Mouse (Mus musculus): ENCODE data around the gene Srrm1. TPM values are rescaled to one million over a fixed set of nuclear protein-coding genes. Genes with fewer than 3 reads are reported as not detected.
A peak's percentile ranks its signal among the peaks of the same experiment; 100 is the strongest.

Gene Srrm1
- total and polyA plus RNA-seq, 3 experiments: 26.9 to 285 (median 138) TPM

- TF ChIP-seq ZKSCAN1 (IDR thresholded peaks at IDR 0.05; ENCODE audit: low read depth, low read length): no peak
- no peak for TF ChIP-seq CTCF (IDR thresholded peaks at IDR 0.05 in 2 of 3, conservative IDR thresholded peaks at IDR 0.05 in 1 of 3; ENCODE audit: control insufficient read depth in 1 of 3, insufficient read depth in 1 of 3, low read depth in 2 of 3, low read length in 3 of 3, poor library complexity in 1 of 3, severe bottlenecking in 1 of 3)
- TF ChIP-seq MEF2A (IDR thresholded peaks at IDR 0.05; ENCODE audit: extremely low read depth, insufficient replicate concordance, low read depth, low read length, poor library complexity, severe bottlenecking): no peak
- no peak for TF ChIP-seq ZMIZ1 (IDR thresholded peaks at IDR 0.05; ENCODE audit: low read depth, low read length)
- TF ChIP-seq MAFK (IDR thresholded peaks at IDR 0.05; ENCODE audit: borderline replicate concordance, low read depth, low read length): no peak
- TF ChIP-seq USF1 (IDR thresholded peaks at IDR 0.05; ENCODE audit: low read depth, low read length): peak; percentile 20; the same call in 1 of the 2 replicates
- TF ChIP-seq KAT2A (conservative IDR thresholded peaks at IDR 0.05; ENCODE audit: low read depth, low read length): no peak
- TF ChIP-seq GATA1 (IDR thresholded peaks at IDR 0.05; ENCODE audit: low read depth, low read length): peak; percentile 84
- no peak for TF ChIP-seq E2F4 (IDR thresholded peaks at IDR 0.05; ENCODE audit: borderline replicate concordance, low read depth, low read length)
- no peak for TF ChIP-seq CHD1 (IDR thresholded peaks at IDR 0.05; ENCODE audit: low read depth, low read length)
- peak; percentile 49 for TF ChIP-seq TAL1 (IDR thresholded peaks at IDR 0.05; ENCODE audit: low read length)
- TF ChIP-seq ZC3H11A (IDR thresholded peaks at IDR 0.05; ENCODE audit: low read depth, low read length): no peak
- no peak; the same call in 1 of the 2 replicates for TF ChIP-seq MYC (IDR thresholded peaks at IDR 0.05; ENCODE audit: low read depth, low read length)
- no peak for TF ChIP-seq GABPA (IDR thresholded peaks at IDR 0.05; ENCODE audit: low read depth, low read length)
- TF ChIP-seq EP300 (IDR thresholded peaks at IDR 0.05; ENCODE audit: low read depth in 1 of 2, low read length in 2 of 2): peak; percentile 40 to 77; a peak in 3 of 4 replicates
- no peak for TF ChIP-seq ZNF384 (IDR thresholded peaks at IDR 0.05; ENCODE audit: low read depth, low read length)
- TF ChIP-seq HCFC1 (IDR thresholded peaks at IDR 0.05; ENCODE audit: low read depth, low read length): peak; percentile 24; the same call in 1 of the 2 replicates
- peak; percentile 24; the same call in 1 of the 2 replicates for TF ChIP-seq RCOR1 (IDR thresholded peaks at IDR 0.05; ENCODE audit: low read depth, low read length)
- peak; percentile 76 for TF ChIP-seq ETS1 (IDR thresholded peaks at IDR 0.05; ENCODE audit: low read depth, low read length)
- no peak for TF ChIP-seq USF2 (IDR thresholded peaks at IDR 0.05; ENCODE audit: borderline replicate concordance in 1 of 2, insufficient read depth in 1 of 2, low read depth in 1 of 2, low read length in 2 of 2)
Observed at GRCm38 (mm10) chr4:135314419-135314832, 38.7 kb downstream of the Srrm1 start (continued).

GRCm38 (mm10) chr4:135313761-135314241 is 39.3 kb downstream of the Srrm1 start:
- Histone ChIP-seq H3K9ac (ENCODE audit: control insufficient read depth, low read depth, low read length, poor library complexity, severe bottlenecking) (peak overlapping the region; percentile 71), H3K4me3 (ENCODE audit: control insufficient read depth in 1 of 2, insufficient read depth in 1 of 2, low read depth in 2 of 2, low read length in 2 of 2) (peak overlapping the region; percentile 53 to 73), H3K4me1 (ENCODE audit: control insufficient read depth in 1 of 2, insufficient read depth in 2 of 2, low read length in 2 of 2) (peaks cover 0 to 8% of the 10 kb centered on the region in 2 experiments; a peak in 2 of 4 replicates), H3K9me3 (replicated peaks; ENCODE audit: insufficient read depth, low read length) (no peaks in the 10 kb centered on the region), H3K79me2 (ENCODE audit: control insufficient read depth, insufficient read depth, low read length, poor library complexity) (no peaks in the 10 kb centered on the region; the same call in 1 of the 2 replicates), H3K27ac (ENCODE audit: control insufficient read depth, low read depth, low read length) (peak overlapping the region; percentile 96), H3K27me3 (ENCODE audit: control insufficient read depth in 1 of 2, insufficient read depth in 2 of 2, low read length in 2 of 2) (no peaks in the 10 kb centered on the region), H3K36me3 (ENCODE audit: control insufficient read depth in 1 of 2, insufficient read depth in 2 of 2, low read length in 2 of 2) (peaks cover 0 to 7% of the 10 kb centered on the region in 2 experiments; a peak in 2 of 4 replicates)
- DNase-seq (ENCODE audit: low read depth, low spot score): peak; percentile 80
- no peak; the same call in none of the 2 replicates for TF ChIP-seq MXI1 (IDR thresholded peaks at IDR 0.05; ENCODE audit: low read depth, low read length)
- no peak for TF ChIP-seq TAL1 (IDR thresholded peaks at IDR 0.05; ENCODE audit: low read length)
- no peak for TF ChIP-seq ZKSCAN1 (IDR thresholded peaks at IDR 0.05; ENCODE audit: low read depth, low read length)
- no peak; the same call in 1 of the 2 replicates for TF ChIP-seq JUND (IDR thresholded peaks at IDR 0.05; ENCODE audit: low read depth, low read length)
- TF ChIP-seq HCFC1 (IDR thresholded peaks at IDR 0.05; ENCODE audit: low read depth, low read length): no peak
- no peak for TF ChIP-seq UBTF (IDR thresholded peaks at IDR 0.05; ENCODE audit: borderline replicate concordance, insufficient read depth, low read depth, low read length)
- TF ChIP-seq POLR2A (IDR thresholded peaks at IDR 0.05; ENCODE audit: control insufficient read depth in 1 of 2, insufficient read depth in 1 of 2, low read depth in 1 of 2, low read length in 2 of 2, poor library complexity in 1 of 2): no peak; a peak in 1 of 4 replicates
- peak; percentile 67 for TF ChIP-seq USF1 (IDR thresholded peaks at IDR 0.05; ENCODE audit: low read depth, low read length)
- no peak; the same call in 1 of the 2 replicates for TF ChIP-seq RAD21 (IDR thresholded peaks at IDR 0.05; ENCODE audit: low read depth, low read length)
- TF ChIP-seq CHD1 (IDR thresholded peaks at IDR 0.05; ENCODE audit: low read depth, low read length): no peak; the same call in 1 of the 2 replicates
- no peak for TF ChIP-seq GATA1 (IDR thresholded peaks at IDR 0.05; ENCODE audit: low read depth, low read length)
- TF ChIP-seq MAZ (IDR thresholded peaks at IDR 0.05; ENCODE audit: low read depth, low read length): 0 out of 2 replicates have a peak, but pooled peaks have one; percentile 34
- TF ChIP-seq EP300 (IDR thresholded peaks at IDR 0.05; ENCODE audit: low read depth in 1 of 2, low read length in 2 of 2): 0 out of 4 replicates have a peak, but pooled peaks of 1 of the 2 experiments have one; percentile 20
- no peak for TF ChIP-seq BHLHE40 (IDR thresholded peaks at IDR 0.05; ENCODE audit: borderline replicate concordance, low read depth, low read length)
- no peak for TF ChIP-seq GABPA (IDR thresholded peaks at IDR 0.05; ENCODE audit: low read depth, low read length)
- peak; percentile 48; the same call in 1 of the 2 replicates for TF ChIP-seq MYC (IDR thresholded peaks at IDR 0.05; ENCODE audit: low read depth, low read length)
- TF ChIP-seq CTCF (IDR thresholded peaks at IDR 0.05 in 2 of 3, conservative IDR thresholded peaks at IDR 0.05 in 1 of 3; ENCODE audit: control insufficient read depth in 1 of 3, insufficient read depth in 1 of 3, low read depth in 2 of 3, low read length in 3 of 3, poor library complexity in 1 of 3, severe bottlenecking in 1 of 3): no peak
- no peak for TF ChIP-seq MEF2A (IDR thresholded peaks at IDR 0.05; ENCODE audit: extremely low read depth, insufficient replicate concordance, low read depth, low read length, poor library complexity, severe bottlenecking)
- TF ChIP-seq MYB (IDR thresholded peaks at IDR 0.05; ENCODE audit: low read depth, low read length): no peak
- no peak for TF ChIP-seq NRF1 (IDR thresholded peaks at IDR 0.05; ENCODE audit: insufficient read depth, low read depth, low read length, poor library complexity, severe bottlenecking)
- TF ChIP-seq ZMIZ1 (IDR thresholded peaks at IDR 0.05; ENCODE audit: low read depth, low read length): no peak
